Mouse (Mus musculus): Measurements from ENCODE around the gene Avp.
"Not testable (repeated sequence)": the region's sequence is repeated elsewhere in the genome, so short reads cannot be mapped to it uniquely, and the experiment has no call there.

Gene Avp

DNA sequence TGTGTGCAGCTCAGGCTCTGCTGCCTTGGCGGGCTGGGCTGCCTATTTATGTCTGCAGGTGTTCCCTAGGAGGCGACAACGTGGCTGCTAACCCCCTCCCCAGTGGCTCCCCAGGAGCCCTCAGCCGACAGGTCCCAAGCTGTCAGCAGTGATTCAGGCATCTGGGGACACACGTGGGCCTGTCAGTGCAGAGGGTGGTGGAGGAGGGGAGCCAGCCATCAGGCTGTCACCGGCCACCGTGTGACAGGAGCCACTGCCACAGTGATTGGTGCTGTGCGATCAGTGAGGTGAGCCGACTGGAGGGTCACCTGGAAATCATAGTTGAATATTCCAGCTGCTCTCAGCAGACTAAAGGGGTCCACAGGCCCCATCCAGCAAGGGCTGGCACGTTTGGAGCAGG lies at the start of gene Avp:
Avp (minus strand) TSS at position 3 of the 400 bp plus-strand sequence.
- no peak for DNase-seq

GRCm38 (mm10) chr2:130629839-130630203 lies 47.5 kb upstream of the Avp start, which contains the start of the genes Fastkd5 and Ubox5:
Gene Fastkd5 (minus strand): TSS chr2:130630027.
Gene Ubox5 (minus strand): TSS chr2:130630038.
- DNase-seq = peak; percentile 73 to 79

GRCm38 (mm10) chr2:130629080-130629838 lies 46.9 kb upstream of the Avp start:
- DNase-seq = no peak

DNA sequence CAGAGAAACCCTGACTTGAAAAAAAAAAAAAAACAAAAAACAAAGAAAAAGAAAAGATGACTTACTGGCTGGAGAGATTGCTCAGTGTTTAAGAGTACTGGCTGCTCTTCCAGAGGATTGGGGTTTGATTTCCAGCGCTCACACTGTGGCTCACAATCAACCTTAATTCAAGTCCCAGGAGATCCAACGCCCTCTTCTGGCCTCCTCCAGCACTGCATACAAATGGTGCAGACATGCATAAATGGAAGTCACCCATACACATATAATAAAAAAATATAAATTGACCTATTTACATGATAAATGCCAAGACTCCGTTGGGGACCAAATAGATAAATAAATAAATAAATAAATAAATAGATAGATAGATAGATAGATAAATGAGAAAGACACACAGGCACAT lies 46.1 kb upstream of the Avp start:
- DNase-seq = no peak

DNA sequence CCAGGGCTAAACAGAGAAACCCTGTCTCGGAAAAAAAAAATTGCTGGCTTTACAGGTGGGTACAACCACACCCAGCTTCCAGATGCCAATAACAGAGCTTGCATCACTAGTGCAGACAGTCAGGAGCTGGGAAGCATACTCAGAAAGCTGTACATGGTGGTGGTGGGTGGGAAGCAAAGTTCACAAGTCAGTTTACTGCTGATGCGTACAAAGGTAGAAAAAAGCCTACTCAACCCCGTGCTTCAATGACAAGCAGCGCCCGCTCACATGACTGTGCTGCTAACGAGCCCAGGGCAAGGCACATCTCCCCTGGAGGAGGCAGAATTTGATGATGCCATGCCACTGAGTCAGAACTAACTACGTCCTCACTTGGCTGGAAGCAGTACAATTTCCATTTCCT lies 36.6 kb upstream of the Avp start:
- DNase-seq = no peak

DNA sequence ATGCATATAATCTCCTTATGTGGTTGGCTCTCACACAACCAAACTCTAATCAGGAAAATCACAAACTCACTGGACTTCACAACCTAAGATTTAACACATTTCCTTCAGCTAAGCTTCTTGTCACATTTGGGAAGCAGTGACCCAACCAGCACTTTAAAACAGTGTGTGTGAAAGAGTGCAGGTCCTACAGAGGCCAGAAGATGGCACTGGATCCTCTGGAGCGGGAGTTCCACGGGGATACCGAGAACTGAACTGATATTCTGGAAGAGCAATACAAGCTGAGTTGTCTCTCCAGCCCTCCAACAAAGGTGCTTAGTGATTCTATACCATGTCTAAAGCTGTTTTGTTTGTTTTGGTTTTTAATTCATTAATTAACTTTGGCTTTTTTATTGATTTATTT lies 30.7 kb upstream of the Avp start:
- DNase-seq = no peak

DNA sequence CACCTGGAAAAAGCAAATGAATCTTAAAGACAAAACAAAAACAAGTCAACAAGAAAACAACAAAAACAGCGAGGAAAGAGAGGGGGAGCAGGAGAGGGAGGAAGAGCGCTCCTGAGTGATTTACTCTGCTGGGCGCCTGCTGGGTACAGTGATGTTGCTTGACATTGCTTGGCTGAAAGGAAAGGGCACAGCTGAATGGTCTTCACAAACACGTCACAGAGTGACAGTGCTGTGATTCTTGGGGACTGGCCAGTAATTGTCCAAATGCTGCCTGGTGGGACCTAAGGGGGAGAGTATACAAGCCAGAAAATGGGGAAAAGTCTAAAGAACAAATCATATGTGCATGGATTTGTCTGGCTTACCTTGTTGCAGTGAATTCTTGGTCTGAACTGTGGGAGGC lies 19.8 kb upstream of the Avp start:
- DNase-seq = no peak

DNA sequence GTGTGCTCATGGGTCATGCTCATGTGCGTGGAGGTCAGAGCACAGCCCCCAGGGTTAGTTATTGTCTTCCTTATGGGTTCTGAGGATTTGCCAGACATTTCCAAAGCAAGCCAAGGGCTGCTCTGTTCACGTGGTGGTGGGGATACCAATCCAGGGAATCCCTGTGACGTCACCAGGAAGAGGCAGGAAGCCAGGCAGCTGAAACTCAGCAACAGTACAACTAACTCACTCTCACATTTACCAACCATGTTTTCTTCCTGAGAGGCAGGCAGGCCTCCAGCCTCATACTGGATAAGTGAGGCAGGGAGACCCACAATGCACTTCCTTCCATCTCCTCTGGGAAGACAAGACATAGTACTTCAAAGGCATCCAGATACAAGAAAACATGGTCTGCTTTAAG lies 16.0 kb upstream of the Avp start:
- no peak for DNase-seq

- DNase-seq = no peak
Observed at GRCm38 (mm10) chr2:130597601-130598010, 15.3 kb upstream of the Avp start.

GRCm38 (mm10) chr2:130595596-130595995 lies 13.2 kb upstream of the Avp start:
- no peak for DNase-seq

DNA sequence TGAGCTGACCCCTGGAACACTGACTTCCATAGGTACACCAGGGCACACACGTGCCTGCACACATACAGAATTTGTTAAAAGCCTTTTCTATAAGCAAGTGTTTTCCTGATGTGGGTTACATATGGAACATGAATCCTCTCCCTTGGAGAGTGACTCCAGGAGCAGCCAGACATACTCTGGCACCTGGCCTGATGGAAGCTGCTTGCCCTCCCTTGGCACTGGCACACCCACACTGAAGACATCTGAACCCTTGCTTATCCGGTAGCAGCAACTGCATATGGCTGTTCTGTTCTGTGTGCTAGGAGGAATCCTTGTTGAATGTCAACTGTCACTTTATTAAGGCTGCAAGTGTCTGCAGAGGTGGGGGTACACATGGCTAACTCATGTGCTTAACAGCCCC lies 8.7 kb upstream of the Avp start:
- no peak for DNase-seq

DNA sequence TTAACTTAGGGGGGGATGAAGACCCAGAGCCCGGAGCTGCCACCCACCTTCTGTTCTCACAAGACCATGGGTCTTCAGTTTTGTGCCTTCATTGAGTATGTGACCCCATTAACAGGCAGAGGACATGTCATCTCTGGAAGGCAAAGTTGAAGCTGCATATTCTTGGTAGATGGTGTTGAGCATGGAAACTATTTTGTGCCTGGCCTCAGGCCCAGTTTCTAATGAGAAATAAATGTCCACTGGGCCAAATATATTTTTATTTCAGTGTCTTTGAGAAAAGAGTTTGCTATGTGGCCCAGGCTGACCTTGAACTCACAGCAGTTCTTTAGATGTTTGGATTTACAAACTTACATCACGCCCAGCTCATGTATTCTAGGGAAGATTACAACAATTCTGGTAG lies 7.4 kb upstream of the Avp start:
- no peak for DNase-seq

DNA sequence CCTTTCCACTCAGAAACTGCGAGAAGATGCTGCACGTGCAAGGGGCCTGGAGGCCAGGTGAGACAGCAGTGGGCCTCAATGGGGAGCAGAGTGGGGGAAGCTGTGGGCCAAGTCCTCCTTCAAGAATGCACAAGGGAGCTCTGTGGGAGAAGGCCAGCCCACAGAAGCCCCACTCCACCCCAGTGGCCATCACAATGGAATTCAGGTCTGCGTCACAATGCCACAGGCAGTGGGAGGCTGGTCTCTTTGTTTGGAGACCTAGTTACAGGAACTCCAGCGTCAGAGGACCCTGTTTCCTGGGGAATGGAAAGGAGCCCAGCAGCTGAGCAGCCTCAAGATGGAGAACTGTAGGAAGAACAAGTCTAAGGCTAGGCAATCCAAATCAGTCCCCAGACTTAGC lies 6.8 kb upstream of the Avp start:
- DNase-seq = no peak

DNA sequence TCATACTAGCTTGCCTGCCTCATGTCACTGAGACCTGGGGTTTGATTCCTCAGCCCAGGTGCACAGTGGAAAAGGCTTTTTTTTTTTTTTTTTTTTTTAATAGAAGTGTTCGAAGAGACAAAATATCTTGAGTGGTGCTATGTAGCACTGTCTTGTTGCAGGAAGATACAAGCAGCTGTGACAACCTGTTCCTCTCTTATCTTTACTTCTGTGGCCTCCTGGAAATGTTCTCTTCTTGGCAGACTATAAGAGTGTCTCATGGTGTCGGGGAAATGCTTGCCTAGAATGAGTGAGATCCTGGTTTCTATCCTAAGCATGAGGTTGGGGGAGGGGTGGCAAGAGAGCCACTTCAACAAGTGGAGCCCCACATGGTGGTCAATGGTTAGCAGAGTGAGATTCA lies 6.0 kb upstream of the Avp start:
- no peak for DNase-seq

DNA sequence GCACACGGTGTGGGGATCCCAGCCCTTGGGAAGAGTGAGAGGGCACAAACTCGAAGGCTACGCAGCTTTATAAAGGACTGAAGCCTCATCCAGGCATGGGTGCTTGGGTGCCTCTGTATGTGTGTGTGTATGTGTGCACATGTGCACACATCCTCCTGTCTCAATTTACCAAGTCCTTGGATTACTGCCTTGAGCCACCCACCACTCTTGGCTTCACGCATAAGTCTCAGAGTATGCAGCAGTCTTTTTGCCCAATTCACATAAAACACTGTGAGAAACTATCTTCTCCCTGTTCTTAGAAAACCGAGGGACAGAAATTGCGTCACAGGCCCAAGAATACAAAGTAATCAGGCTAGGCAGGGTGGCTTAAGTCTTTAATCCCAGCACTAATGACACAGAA lies 3.7 kb upstream of the Avp start:
- DNase-seq = no peak

DNA sequence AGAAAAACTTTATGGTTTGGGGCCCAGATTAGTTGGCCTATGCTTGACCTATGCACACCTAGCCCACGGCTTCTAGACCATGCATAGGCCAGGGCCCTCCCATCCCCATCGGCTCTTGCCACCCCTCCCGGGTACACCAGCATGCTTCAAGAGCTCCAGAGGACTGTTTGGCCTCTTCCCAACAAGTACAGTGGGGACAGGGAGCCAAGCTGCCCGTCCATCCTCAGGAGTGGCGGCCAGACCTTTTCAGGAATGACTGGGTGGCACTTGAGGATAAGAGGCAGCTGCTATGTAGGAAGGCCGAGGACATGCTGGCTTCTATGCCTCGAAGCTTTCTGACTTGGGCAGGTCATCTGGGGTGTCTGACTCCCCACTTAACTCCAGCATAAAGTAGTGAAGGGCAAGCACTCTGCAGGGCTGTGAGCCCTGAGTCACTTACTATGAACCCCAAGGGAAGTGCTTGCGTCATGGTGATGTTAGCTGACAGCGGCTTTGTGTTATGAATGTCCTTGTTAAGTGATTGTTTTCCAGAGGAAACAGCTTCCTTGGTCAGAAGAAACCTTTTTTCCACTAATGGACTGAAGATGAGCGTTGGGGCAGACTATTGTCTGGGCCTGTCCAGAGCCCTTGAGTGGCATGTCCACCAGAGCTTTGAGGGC lies 1.7 kb upstream of the Avp start:
- DNase-seq = no peak

DNA sequence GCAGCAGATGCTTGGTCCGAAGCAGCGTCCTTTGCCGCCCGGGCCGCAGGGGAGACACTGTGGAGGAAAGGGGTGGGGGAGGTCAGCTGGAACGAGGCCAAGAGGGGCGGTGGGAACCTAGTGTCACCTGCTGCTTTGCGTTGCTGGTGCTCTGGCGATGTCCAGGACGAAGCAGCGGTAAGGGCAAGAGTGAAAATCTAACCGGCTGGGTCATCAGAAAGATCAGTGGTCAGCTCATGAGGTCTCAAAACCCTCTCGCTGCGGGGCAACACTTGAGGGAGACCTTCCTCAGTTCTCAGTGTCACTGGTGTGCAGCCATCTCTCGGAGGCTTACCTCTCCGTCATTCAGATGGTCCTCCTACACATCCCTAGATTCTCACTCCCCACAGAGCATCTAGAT lies 1.2 kb downstream of the Avp start:
- no peak for DNase-seq

DNA sequence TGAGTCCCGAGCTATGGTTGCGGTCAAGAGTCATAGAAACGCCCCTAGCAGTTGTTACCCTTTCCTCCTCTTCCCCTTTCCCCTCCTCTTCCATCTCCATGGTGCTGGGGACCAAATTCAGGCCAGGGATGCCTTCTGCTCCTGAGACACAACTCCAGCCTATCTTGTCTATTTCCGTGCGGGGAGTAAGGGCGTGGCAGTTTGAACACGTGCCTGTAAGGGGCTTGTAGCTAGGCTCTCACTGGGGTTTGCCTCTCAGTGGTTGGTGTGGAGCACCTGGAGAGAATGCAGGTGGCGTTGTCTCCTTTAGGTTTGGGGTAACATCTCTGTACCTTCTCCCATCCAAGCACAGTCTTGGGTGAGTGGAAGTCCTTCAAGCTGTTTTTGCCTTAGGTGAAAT lies 2.6 kb downstream of the Avp start:
- no peak for DNase-seq

- peak; percentile 35 to 44 for DNase-seq
Observed at GRCm38 (mm10) chr2:130578148-130578547, 4.2 kb downstream of the Avp start.

DNA sequence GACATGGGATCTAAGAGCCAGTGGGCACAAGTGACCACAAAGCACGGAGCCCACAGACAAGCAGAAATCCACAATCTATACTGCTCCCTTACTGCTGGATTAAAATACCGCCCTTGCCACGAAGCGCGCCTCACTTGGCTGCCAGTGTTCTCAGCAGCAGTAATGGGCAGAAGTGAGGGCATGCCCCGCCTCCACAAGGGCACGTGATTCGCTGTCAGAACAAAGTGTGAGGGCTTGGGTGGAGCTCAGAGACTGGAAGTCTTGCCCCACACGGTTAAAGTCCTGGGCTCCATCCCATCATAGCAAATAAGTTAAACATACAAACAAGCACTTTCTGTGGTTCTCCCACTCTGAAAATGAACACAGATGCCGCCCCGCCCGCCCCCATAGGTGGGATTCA lies 4.7 kb downstream of the Avp start:
- peak; percentile 29 to 37 for DNase-seq

DNA sequence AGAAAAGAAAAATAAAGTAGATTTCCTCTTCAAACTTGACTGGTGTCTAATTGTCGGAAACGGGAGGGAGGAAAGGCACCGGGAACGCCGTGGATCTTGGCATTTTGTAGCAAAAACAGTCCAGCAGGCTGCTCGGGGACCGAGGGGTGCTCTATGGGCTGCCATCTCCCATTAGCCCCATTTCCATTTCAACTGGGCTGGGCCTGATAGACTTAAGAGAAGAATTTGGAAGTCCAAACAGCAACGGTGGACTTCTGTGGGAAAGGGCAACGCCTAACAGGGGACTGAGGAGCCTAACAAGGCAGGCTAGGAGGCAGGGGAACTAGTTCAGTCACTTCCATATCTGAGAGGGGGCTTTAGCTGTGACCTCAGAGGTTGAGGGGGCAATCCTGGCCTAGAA lies 5.3 kb downstream of the Avp start:
- no peak for DNase-seq

DNA sequence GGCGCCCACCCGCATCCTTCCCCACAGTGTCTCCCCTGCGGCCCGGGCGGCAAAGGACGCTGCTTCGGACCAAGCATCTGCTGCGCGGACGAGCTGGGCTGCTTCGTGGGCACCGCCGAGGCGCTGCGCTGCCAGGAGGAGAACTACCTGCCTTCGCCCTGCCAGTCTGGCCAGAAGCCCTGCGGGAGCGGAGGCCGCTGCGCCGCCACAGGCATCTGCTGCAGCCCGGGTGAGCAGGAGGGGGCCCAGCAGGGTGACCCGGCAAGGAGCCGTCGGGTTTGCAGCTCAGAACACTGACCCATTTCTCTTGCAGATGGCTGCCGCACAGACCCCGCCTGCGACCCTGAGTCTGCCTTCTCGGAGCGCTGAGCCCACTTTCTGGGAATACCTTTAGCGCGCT lies 5.8 kb downstream of the Avp start:
- DNase-seq = not testable (repeated sequence)

DNA sequence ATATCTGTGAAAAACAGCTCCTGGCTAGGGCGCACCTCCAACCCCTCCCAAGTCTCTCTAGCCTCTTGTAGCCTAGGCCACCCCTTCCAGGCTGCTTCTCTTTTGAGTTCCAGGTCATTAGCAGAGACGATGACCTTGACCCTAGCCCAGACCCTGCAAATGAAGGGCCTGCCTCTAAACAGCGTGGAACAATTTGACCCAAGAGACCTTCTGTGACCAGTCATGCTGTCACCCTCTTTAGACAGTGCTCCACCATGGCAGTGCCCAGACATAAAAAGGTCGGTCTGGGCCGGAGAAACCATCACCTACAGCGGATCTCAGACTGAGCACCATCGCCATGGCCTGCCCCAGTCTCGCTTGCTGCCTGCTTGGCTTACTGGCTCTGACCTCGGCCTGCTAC lies 6.5 kb downstream of the Avp start, which contains the start of gene Oxt:
Oxt (plus strand) TSS at position 301 of the 400 bp plus-strand sequence.
- no peak for DNase-seq

GRCm38 (mm10) chr2:130574960-130575359 lies 7.4 kb downstream of the Avp start:
- no peak for DNase-seq

GRCm38 (mm10) chr2:130569926-130570325 lies 12.4 kb downstream of the Avp start:
- DNase-seq = no peak

All from thymus, adult 18-20 months (tissue).